Mouse (Mus musculus) kidney, postnatal 36 days (tissue): ENCODE data around the gene Dpp4.
A peak's percentile ranks its signal among the peaks of the same experiment; 100 is the strongest.

Experiments
- DNase-seq, 2 experiments: peaks; one replicate each; pipeline ENCODE4 v3.0.0; 2021 to 2022; ENCODE audit warnings: mixed read lengths in 2 of 2

Gene Dpp4

DNA sequence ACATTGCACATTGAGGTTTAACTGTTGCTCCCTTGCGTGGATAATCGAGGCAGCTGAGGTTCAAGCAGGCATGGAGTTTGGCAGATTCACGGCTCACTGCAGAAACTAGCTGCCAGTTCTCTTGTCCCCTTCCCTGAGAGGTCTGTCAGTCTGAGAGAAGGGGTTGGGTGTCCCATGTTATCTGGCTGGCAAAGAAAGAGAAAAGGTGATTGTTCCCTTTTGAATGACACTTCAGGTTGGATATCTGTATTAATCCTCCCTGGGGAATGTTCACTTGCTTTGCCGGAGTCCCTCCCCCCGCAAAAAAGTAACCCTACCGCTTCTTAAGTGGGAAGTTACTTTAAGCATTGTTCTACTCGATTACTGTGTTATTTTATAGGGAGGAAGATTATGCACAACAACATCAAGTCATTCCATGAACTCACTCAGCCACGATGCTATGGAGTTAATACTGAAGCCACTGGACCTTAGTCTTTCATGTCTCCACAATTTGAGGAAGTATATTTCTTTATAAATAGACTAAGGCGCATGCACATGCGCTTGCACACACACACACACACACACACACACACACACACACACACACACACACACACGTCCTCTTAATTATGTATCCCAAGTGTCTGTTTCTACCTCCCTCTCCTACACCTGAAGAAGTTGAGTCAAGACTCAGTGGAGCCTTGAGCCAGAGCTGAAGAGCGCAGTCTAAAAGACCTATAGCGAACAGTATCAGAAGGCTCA, at the start of gene Dpp4:
TSS of gene Dpp4 (minus strand) at position 151 of the 741 bp plus-strand sequence.
- DNase-seq: no peak

DNA sequence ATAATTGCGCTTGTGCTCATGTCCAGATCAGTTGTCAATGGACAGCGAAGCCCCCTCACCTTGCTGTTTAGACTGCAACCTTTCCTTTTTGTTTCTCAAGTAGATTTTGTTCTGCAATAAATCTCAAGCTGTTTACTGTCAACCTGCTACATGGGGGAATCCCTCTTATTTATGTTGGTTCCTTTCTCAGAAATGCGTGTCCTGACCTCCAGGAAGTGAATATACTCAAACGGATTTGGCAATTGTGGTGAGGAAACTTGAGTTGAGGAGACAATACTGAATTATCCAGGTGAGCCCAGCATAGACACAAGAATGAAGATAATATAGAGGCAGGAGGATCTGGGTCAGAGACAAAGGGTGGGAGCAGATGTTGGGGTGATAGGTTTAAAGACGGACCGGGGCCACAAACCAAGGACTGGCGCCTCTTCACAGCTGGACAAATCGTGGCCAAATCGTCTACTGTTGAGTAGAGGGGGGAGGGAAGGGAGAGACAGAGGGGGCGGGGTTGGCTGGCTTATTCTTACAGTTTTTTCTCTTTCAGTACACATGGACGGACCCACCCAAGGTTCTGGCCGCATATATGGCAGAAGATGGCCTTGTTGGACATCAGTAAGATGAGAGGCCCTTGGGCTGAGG, 48.9 kb upstream of the Dpp4 start:
- DNase-seq: no peak

DNA sequence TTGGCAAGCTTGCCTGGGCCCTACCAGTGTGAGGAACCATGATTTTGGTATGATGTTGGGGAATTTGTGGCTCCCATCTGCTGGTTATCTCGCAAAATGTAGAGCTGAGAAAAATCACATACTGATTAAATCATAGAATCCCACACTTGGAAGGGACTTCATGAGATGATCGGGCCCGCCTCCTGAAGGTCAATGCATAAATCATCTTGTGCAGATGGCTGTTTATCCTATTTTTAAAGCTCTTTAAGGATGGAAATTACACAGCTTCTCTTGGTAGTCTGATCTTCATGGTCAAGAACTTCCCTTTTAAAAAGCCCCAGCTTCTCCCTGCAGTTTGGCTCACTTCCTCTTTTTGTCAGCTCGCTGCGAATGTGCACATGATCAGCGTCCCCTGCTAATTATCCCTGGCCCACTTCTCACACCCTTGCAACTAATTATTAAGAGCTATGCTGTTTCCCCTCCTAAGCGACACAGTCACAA, 48.2 kb upstream of the Dpp4 start:
- no peak for DNase-seq

DNA sequence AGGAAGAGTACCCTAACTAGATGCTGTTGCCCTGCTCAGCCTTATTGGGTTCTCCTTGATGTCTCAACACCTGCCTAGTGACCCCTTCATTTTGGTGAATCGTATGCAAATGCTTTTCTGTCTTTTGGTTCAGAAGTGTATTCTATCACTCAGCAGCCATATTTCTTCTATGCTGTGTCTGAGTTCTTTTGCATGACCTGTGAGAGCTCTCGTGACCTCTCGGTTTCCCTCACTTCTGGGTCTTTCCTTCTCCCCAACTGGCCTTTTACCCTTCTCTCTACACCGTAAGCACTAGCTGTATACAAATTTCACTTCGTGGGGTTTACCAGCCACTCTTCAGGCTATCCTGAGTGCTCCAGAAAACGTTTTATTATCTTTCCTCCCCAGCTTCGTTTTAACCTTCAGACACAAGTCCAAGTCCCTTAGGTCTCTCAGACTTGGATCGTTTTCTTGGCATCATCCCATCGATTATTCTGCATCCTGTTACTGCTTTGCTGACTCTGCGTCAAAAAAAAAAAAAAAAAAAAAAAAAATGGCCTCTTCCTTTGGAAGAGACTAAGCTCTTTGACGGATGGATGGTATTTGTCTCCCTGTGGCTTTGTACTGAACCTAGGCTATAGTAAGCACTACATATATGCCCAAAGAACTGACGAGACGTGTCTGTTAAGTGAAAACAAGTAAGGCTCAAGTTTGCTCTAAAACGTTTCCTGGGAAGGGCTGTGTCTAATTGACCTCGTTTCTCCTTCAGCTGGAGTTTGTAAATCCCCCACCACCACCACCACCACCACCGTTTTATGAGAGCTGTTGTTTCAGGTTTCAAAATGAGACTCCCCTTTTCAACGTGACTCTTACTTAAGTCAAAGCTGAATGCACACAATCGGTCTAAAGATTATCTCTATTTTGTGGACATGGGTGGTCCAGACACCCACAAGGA, 47.5 kb upstream of the Dpp4 start:
- no peak for DNase-seq

DNA sequence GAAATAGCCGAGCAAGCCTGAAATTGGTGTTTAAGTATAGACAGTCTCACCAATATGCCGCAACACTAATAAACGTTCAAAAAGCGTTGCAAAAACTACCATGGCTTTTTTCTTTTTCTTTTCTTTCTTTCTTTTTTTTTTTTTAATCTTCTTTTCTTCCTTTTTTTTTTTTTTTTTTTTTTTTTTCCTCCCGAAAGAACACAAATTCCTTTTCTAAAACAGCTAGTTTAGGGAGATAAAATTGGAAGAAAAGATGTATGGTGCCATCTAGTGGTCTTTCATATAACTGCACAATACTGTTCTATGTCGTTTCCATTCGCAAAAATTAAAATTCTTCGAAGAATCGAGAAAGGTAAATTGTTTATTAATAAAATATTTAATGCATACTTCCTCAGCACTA, 46.0 kb upstream of the Dpp4 start:
- no peak for DNase-seq

DNA sequence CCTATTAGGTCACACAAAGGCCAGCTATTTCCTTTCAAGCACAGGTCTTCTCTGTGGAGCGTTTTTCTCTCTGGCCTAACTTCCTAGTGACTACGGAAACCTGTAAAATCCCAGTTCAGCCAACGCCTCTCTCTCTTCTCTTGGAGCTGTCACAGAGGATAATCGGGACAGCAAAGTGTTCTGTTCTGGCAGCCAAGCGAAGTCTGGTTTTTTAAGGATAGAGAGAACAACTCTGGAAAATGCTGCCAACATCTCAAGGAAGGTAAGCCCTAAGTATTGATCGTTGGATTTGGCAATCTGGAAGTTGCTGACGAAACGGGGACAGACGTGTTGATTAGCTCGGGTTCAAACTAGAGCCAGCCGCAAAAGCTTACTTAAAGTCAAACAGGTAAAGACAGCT, 43.0 kb upstream of the Dpp4 start:
- DNase-seq: no peak

DNA sequence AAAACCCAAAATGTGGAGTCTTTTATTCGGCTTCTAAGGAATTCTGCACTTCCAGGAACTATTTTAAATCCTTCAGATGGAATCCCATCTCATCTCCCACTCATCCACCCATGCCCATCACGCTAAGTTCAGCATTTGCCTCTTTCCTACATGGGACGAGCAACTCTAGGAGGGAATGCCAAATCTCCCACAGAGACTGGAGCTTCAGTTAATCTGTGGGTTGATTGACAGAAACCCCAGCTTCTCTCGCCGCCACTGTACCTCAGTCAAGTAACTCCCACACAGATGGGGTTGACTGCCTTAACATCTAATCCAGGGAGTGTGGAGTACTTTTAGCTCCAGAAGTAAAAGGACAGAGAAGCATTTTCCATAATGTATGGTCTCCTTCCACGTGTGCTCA, 42.0 kb upstream of the Dpp4 start:
- DNase-seq: no peak

DNA sequence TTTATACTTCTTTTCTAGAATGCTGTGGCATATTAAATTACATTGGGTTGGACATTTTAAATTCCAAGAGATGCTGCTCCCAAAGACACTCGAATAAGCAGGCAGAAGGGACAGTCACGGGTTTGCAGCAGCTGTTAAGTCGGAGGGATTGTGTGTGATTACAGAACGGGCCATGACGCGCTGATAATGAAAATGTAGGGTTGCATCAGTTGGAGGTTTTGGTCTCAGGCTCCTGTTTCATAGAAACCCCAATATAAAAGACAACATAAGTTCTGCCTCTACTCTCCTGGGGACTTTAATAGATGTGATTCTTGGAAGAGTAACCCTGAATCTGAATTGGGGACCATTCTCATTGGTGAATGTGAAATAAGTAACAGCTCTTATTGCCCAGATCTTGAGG, 38.3 kb upstream of the Dpp4 start:
- DNase-seq: no peak

DNA sequence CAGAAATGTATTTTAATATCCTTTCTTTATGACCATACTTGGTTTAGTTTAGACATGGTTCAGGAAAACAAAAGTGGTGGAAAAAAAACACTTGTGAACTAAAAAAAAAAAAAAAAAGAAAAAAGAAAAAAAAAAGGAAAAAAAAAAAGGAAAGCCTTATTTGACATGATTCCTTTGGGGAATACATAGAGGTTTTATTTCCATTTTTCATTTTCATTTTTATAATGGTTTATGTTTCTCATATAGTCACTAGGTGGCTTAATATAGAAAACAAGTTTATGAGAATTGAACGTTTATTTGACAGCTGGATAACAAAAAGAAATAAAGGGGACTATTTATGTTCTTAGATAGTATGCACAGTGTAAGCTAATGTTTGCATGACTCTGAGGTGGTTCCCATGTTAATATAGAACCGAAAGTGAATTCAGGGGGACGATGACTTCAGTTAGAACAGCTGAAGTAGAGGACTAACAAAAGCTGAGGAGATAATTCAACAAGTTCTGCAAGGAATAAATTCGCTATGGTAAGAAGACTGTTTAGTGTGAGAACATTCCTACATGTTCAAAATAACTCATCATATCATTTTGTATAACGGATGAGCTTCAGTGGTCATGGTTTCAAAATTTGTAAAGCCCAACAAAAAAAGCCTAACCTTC, 37.8 kb upstream of the Dpp4 start:
- no peak for DNase-seq

DNA sequence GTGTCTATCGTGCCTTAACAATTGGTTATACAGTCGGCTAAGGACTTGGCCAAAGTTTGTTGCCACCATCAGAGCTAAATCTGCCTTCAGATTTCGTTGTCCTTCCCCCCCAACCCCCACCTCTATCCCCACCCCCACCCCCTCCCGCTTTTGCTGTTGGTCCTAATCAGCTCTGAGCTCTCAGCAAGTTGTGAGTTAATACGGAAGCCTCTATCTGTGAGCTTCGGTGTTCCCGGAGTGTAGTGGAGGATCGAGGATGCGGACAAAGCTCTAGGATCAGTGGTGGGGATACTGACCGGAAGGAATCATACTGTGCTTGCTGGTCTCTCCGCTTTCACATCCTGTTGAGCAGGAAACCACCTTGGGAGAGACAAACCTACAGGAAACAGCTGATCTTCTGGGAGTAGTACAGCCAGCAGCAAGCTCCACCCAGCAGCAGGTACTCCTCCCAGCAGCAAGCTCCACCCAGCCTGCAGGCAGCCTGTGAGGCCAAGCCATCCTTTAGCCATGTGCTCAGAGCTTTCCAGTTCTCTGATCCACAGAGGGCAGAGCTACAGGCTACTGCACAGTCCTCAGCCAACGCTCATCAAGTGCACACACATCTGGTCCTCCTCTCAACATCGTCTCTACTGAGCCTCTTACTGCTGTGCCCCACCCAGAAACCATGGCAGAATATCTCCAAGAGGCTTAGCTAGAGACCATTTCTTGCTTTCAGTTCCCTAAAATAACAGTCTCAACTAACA, 28.9 kb upstream of the Dpp4 start:
- peak in 1 of 2 experiments; percentile 32 for DNase-seq

DNA sequence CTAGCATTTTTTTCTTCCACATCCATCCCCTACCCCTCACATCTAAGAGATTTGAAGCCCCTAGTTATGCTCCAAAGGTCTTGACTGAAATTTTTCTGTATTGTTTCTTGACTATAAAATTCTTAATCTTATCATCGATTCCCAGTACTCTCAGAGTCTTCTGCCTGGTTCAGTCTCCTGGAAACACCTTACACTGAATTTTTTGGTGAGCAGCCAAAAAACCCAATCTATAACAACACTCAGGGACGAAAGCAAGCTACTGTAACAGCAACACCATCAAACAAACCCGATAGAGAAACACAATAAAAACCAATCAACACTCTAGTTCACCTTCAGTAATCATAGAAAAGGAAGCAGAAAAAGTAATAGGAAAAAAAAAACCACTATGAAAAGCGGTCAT, 28.1 kb upstream of the Dpp4 start:
- no peak for DNase-seq

DNA sequence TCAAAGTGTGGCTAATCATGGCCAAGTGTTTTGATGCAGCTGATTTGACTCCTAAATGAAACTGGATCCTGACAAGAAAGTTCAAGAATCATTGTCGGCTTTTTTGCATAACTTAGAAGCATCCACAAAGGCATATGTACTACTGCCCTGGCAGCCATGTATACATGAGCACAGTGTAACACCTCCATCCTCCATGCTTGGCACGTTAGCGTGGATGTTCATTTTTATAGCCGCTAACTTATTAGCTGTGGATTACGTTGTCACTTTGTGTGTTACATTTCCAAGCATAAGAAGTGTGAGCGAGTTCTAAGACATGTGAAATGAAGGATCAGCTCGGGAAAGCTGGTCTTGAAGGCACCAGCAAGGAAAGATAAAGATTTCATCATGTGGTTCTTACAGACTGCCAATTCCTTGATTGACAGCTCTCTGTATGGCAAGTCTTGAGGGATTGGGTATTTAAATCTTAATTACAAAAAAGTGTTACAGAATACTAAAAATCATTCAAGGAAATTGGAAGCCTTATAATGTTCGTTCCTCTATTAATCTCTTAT, 19.3 kb upstream of the Dpp4 start:
- no peak for DNase-seq

DNA sequence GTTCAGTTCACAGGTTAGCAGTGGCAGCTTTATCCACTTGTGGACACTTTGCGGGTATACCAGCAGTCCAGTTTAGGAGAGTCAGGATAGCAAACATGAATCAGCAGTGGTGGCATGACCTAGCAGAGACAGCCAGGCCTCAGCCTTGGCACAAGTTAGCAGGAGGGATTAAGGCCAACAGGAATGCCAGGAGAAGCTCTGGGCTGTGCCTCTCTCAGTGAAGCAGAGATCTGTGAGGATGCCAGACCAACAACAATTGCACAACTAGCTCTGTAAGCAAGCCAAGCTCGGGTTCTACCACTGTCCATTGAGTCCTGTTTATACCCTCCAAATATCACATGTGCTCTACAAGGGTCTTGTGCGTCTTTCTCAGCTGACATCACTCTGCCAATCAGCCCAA, 13.9 kb upstream of the Dpp4 start:
- DNase-seq: peak in 1 of 2 experiments; percentile 4

DNA sequence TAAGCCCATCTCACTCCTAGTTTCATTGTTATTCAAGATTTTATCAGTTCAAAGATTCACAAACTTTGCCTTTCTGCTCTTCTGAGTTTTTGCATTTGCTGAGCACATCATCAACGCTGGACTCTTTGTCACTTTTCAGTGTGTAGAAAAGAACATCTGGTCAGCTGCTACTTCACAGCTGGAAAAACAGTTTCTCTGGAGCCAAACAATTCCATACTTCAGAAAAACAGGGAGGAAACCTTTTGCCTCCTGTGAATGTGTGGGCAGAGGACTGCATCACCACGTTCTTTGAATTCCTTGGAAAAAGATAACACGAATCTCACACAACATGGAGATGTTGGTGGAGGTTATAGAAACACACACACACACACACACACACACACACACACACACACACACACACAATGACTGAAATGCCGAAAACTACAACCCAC, 11.3 kb upstream of the Dpp4 start:
- no peak for DNase-seq

DNA sequence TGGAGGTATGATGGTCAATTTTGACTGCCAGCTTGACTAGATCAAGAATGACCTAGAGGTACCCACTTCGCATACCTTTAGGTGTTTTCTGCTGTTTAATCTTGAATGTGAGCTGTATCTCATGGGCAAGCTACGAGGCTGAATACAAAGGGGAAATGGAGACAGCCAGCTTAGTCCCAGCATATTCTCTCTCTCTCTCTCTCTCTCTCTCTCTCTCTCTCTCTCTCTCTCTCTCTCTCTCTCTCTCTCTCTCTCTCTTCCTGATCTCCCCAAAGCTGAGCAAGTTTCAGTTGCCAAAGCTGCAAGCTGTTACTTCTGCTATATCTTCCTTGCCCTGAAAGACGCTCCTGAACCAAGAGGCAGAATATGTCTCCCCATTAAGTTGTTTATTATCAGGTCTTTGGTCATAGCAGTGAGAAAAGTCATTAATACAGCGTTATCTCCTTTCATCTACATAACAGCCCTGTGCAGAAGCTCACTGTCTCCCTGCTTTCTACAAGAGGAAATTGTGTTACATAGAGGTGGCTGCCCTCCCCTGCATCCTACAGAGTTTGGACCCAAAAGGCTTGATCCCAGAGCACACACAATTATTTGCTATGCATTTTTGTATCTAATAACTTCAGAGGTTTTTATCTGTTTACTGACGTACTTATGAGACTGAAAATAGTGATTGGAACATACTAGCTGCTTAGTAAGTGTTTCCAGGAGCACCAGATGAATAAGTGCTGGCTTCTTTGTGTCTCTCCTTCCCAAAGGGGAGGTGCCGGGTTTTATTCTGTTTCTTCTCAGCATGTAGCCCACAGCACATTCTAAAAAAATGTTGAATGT, 10.7 kb upstream of the Dpp4 start:
- no peak for DNase-seq

DNA sequence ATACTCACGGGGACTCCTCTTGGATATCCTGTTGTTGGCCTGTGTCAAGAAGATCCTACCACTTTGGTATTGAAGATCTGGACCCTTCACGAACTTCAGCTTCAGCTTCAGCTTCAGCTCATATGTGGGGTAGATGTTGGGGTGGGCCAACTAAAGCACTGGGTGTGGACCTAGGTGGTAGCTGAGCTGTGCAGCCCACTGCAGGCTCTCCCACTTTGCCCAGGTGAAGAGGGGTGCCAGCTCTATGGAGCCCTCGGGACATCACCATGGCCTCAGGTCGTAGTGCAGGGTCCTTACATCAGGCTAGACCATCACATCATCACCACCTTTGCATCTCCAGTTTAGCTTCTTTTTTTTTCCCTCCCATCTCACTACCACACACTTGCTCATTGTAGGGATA, 9.2 kb upstream of the Dpp4 start:
- DNase-seq: no peak

DNA sequence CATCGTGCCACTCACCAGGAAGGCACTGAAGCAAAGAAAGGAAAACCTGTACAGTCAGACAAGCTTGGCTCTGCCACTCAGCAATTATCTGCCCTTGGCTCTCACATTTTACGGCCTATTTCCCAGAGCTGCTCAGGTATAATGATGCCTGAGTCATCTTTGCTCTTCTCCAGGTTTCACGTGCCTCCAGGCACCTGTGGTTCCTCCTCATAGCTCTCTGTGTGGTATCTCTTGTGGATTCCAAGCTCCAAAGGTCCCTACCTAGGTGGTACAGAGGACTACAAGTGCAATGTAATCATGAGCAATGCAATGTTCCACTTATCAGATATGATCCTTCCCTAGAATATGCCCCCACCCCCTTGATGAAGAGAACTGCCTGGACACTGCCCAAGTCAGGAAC, 8.0 kb upstream of the Dpp4 start:
- DNase-seq: no peak

DNA sequence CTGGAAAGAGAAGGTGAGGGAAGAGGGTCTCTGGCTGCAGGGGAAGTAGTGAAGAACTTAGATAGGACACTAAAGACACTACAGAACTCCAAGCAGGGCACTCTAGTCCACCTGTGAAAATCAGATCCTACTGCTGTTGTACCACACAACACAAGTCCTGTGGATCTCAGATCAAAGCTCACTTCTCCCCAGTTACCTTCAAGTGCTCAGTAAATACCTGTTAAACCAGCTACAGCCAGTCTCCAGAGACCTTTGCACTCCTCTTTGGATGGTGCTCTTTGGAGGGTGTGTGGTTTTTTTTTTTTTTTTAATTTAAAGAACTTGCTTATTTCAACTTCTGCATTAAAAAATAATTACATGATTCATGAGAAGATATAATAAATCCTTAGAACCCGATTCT, 5.2 kb upstream of the Dpp4 start:
- DNase-seq: peak; percentile 30 to 39

DNA sequence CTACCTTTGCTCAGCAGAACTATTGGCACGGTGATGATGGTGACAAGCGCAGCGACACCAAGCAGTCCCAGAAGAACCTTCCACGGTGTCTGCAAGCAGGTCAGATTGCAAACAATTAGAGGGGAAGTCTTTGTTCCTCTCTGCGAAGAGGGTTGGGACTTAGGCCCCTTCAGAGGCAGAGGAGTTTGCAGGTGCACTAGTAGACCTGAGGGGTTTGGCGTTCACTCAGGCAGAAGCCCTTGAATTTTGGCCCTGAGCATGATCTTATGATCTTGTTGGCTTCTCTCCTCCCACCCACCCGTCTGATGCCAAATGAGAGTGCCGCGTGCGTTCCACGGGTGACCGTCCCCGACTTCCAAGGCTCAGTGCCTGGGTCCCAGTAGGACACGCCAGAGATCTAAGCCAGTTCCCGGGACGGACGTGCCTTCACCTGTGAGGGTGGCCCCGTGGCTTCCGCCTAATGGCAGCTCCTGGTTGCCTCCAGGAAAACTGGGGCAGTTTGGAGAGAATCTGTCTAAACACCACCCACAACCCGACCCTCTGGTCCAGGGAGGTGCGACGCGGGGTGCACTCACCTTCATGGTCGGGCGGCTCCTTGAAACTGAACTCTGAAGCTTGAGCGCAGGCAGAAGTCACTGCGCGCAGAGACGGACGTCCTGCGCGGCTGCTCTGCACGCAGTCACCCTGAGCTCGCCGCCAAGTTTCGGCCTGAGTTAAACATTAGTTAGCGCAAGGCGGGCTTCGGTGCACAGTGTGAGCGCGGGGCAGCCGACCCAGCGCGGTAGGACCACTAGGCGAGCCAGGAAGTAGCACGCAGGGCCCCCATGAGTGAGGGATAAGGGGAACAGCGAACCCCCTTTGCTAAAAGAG, 585 bp downstream of the Dpp4 start:
- peak; percentile 84 to 88 for DNase-seq

DNA sequence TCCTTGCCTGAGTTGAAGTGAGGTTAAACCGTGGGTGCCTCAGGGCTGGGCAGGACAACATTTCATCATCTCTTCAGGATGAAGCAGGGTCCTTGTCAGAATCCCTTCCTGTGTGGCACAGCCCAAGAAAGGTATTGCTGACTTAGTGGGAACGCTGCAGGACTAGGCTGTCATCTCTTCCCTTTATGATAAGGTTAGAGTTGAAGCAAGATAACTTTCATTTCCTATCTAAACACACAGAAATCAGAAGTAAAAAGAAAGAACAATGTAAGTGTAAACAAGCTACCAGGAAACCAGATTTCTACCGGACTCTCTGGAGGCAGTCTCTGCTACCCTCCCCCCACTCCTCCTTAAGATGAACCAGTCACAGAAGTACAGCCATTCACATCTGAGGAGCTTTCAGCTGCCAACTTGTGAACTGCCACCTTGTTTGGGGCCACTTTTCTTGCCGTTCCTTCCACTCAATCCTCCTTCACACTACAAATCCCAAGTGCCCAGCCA, 3.3 kb downstream of the Dpp4 start:
- DNase-seq: peak in 1 of 2 experiments; percentile 7
